Mouse (Mus musculus) G1E (cell line): ENCODE data around the gene Sgtb.

Experiments used
- CTCF ChIP-seq: IDR thresholded peaks from 2 replicates; pipeline ENCODE4 v1.5.1; 2012; ENCODE audit warnings: low read depth, low read length, inconsistent platforms, mixed read lengths
- GATA1 ChIP-seq: IDR thresholded peaks from 2 replicates; pipeline ENCODE4 v1.6.1; 2012; ENCODE audit warnings: borderline replicate concordance, low read length, inconsistent platforms, mixed read lengths
- GATA2 ChIP-seq: IDR thresholded peaks from 2 replicates; pipeline ENCODE4 v1.6.1; 2012; ENCODE audit warnings: low read depth, low read length, inconsistent platforms, borderline replicate concordance
- TAL1 ChIP-seq: conservative IDR thresholded peaks from 2 replicates; pipeline ENCODE4 v1.6.1; 2012; ENCODE audit warnings: low read depth, low read length, inconsistent platforms, mixed read lengths

DNA sequence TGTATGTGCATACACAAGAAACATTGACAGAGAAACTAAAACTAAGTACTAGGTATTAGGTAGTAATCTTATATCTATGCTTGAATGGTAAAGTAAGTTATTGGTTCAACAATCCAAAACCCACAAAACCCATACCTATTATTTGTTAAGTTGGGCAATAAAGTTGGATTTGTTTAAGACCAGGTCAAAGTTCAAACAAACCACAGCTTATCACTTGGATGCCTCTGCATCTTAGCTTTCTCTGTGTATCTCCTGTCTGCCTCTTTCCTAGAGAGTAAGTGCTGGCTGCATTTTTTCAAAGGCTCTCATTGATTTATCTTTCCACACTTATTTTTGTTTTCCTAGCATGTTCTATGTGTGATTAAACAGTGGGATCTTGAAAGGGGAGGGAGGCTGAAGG lies 63.0 kb downstream of the Sgtb start:
- no peak for TF ChIP-seq CTCF
- no peak for TF ChIP-seq GATA2
- no peak for TF ChIP-seq GATA1
- no peak for TF ChIP-seq TAL1
